Mouse (Mus musculus) lung, postnatal 0 days (tissue): ENCODE measurements around the gene Hipk3. TPM values are rescaled to one million over a fixed set of nuclear protein-coding genes. Genes with fewer than 3 reads are reported as not detected.
A peak's percentile ranks its signal among the peaks of the same experiment; 100 is the strongest.

Source experiments
- ATAC-seq: fragments of 200-750 bp; cut with Nextera tagmentation; 2 replicates; pipeline ENCODE4 v1.8.0; 2017; ENCODE audit warnings: moderate library complexity
- DNase-seq: peaks from one replicate; pipeline ENCODE4 v3.0.0-alpha.2; 2016; ENCODE audit warnings: low spot score
- H3K27ac ChIP-seq: fragments of 300-500 bp; sonication (generic); 2 replicates; pipeline ENCODE4 v1.5.1; 2014; ENCODE audit warnings: antibody characterized with exemption, mild to moderate bottlenecking, low read length, mixed read lengths
- H3K27me3 ChIP-seq: fragments of 300-500 bp; sonication (generic); replicated peaks from 2 replicates; pipeline ENCODE4 v1.6.1; 2014; ENCODE audit warnings: low read length, mixed read lengths; ENCODE audit not compliant: insufficient read depth
- H3K36me3 ChIP-seq: fragments of 300-500 bp; sonication (generic); 2 replicates; pipeline ENCODE4 v1.6.1; 2014; ENCODE audit warnings: low read length, mixed read lengths; ENCODE audit not compliant: insufficient read depth
- H3K4me1 ChIP-seq: fragments of 300-500 bp; sonication (generic); 2 replicates; pipeline ENCODE4 v1.6.1; 2014; ENCODE audit warnings: antibody characterized with exemption, low read depth, low read length, mixed read lengths; ENCODE audit not compliant: insufficient read depth
- H3K4me2 ChIP-seq: fragments of 300-500 bp; sonication (generic); replicated peaks from 2 replicates; pipeline ENCODE4 v1.6.1; 2014; ENCODE audit warnings: low read depth, mild to moderate bottlenecking, low read length, moderate library complexity, mixed read lengths
- H3K4me3 ChIP-seq: fragments of 300-500 bp; sonication (generic); 2 replicates; pipeline ENCODE4 v1.5.1; 2014; ENCODE audit warnings: low read depth, low read length
- H3K9ac ChIP-seq: fragments of 300-500 bp; sonication (generic); replicated peaks from 2 replicates; pipeline ENCODE4 v1.6.1; 2014; ENCODE audit warnings: low read depth, mild to moderate bottlenecking
- H3K9me3 ChIP-seq: fragments of 300-500 bp; sonication (generic); 2 replicates; pipeline ENCODE4 v1.6.1; 2016; ENCODE audit warnings: low read length, mixed read lengths
- CTCF ChIP-seq: IDR thresholded peaks from 2 replicates; pipeline ENCODE4 v1.5.1; 2016; ENCODE audit warnings: antibody characterized with exemption, mild to moderate bottlenecking
- EP300 ChIP-seq: IDR thresholded peaks from 2 replicates; pipeline ENCODE4 v1.6.1; 2016; ENCODE audit warnings: antibody characterized with exemption, mild to moderate bottlenecking, control low read depth
- WGBS: fragments of 180-500 bp; shearing (Covaris S2); extraction: QIAGEN DNeasy Blood & Tissue Kit; methylation state at CpG from one replicate; pipeline ENCODE4 v1.1.7; 2014; 5-methylcytosine and 5-hydroxymethylcytosine counted together
- microRNA counts: library from miRNA; unstranded; fragments of <30 nt; microRNA quantifications from one replicate; lab custom pipeline; 2015
- microRNA-seq: library from miRNA; unstranded; fragments of <30 nt; microRNA quantifications from one replicate; pipeline ENCODE4, GENCODE M21; 2016
- polyA plus RNA-seq: library from polyadenylated mRNA; unstranded; fragments of >200 nt; fragmentation: Nextera tagmentation; extraction: Ambion mirVana; gene quantifications from 2 replicates; pipeline ENCODE4 v1.2.1, GENCODE M21; 2015

Gene Hipk3
- polyA plus RNA-seq, 1 experiment from 2014 or later = 17.5 TPM

- ATAC-seq (no peak), DNase-seq (no peak)
- Histone ChIP-seq H3K36me3 (no peaks in the 10 kb centered on the region), H3K4me2 (no peak overlapping the region), H3K27ac (no peak overlapping the region), H3K4me1 (no peaks in the 10 kb centered on the region), H3K27me3 (no peaks in the 10 kb centered on the region), H3K9ac (no peak overlapping the region), H3K9me3 (no peaks in the 10 kb centered on the region), H3K4me3 (no peak overlapping the region)
- no peak for TF ChIP-seq EP300
- no peak for TF ChIP-seq CTCF
- 84% methylated on average over 4 of the region's 4 CpGs for WGBS
Observed at GRCm38 (mm10) chr2:104383589-104383988, 110.7 kb downstream of the Hipk3 start.

GRCm38 (mm10) chr2:104382813-104383212 is 111.4 kb downstream of the Hipk3 start:
- Histone ChIP-seq H3K4me3 (no peak overlapping the region), H3K9ac (no peak overlapping the region), H3K36me3 (no peaks in the 10 kb centered on the region), H3K27me3 (no peaks in the 10 kb centered on the region), H3K9me3 (no peaks in the 10 kb centered on the region), H3K27ac (no peak overlapping the region), H3K4me1 (no peaks in the 10 kb centered on the region), H3K4me2 (no peak overlapping the region)
- 73% methylated on average over 6 of the region's 6 CpGs for WGBS
- TF ChIP-seq CTCF (no peak), EP300 (no peak)
- ATAC-seq = no peak
- DNase-seq = no peak

GRCm38 (mm10) chr2:104379304-104379703 is 114.9 kb downstream of the Hipk3 start:
- no peak overlapping the region for H3K9ac ChIP-seq
- no peaks in the 10 kb centered on the region for H3K4me1 ChIP-seq
- ATAC-seq = no peak
- no peak for TF ChIP-seq EP300
- TF ChIP-seq CTCF = no peak
- no peak overlapping the region for H3K4me3 ChIP-seq
- H3K4me2 ChIP-seq = no peak overlapping the region
- no peak for DNase-seq
- no peaks in the 10 kb centered on the region for H3K9me3 ChIP-seq
- no peaks in the 10 kb centered on the region for H3K36me3 ChIP-seq
- WGBS = 24% methylated on average over 7 of the region's 7 CpGs
- no peaks in the 10 kb centered on the region for H3K27me3 ChIP-seq
- no peak overlapping the region for H3K27ac ChIP-seq

- H3K36me3 ChIP-seq = no peaks in the 10 kb centered on the region
- no peak overlapping the region for H3K9ac ChIP-seq
- no peaks in the 10 kb centered on the region for H3K9me3 ChIP-seq
- WGBS = 22% methylated on average over 3 of the region's 3 CpGs
- H3K27ac ChIP-seq = no peak overlapping the region
- TF ChIP-seq CTCF = no peak
- TF ChIP-seq EP300 = no peak
- no peak overlapping the region for H3K4me2 ChIP-seq
- ATAC-seq = no peak
- no peaks in the 10 kb centered on the region for H3K4me1 ChIP-seq
- no peak for DNase-seq
- H3K27me3 ChIP-seq = no peaks in the 10 kb centered on the region
- no peak overlapping the region for H3K4me3 ChIP-seq
Observed at GRCm38 (mm10) chr2:104378791-104379190, 115.5 kb downstream of the Hipk3 start.

- peak; percentile 84 for ATAC-seq
- WGBS = 41% methylated on average over 2 of the region's 2 CpGs
Observed at GRCm38 (mm10) chr2:104377990-104378389, 116.3 kb downstream of the Hipk3 start.

More at GRCm38 (mm10) chr2:104377990-104378389, 116.3 kb downstream of the Hipk3 start:
- Histone ChIP-seq H3K4me3 (no peak overlapping the region), H3K9me3 (no peaks in the 10 kb centered on the region), H3K27ac (no peak overlapping the region), H3K4me2 (no peak overlapping the region), H3K9ac (no peak overlapping the region), H3K4me1 (no peaks in the 10 kb centered on the region), H3K27me3 (no peaks in the 10 kb centered on the region), H3K36me3 (no peaks in the 10 kb centered on the region)
- peak; percentile 40 for DNase-seq
- TF ChIP-seq EP300 = no peak
- TF ChIP-seq CTCF = peak; percentile 70

MicroRNAs within 50 kb of the gene (microRNA counts, 519-probe panel; counts per million panel counts)
- microRNA mmu-miR-1902 (lab: Ali Mortazavi, UCI) = 3,919 counts per million, percentile 33 among the panel's probes with 10 or more counts

Small RNA genes within 50 kb of the gene (microRNA-seq; reads per million reads assigned to microRNA genes)
- gene Mir1902 = not detected

Other genes with a start within 250 kb of the Hipk3 start
- gene D430041D05Rik, start 83.4 kb downstream of the Hipk3 start, polyA plus RNA-seq = 0.69 and 0.79 TPM in 2 replicates
- 31.5 and 33.7 TPM in 2 replicates for gene Cstf3, start 96.1 kb upstream of the Hipk3 start, polyA plus RNA-seq
- 12.5 and 12.9 TPM in 2 replicates for gene Tcp11l1, start 217.7 kb upstream of the Hipk3 start, polyA plus RNA-seq
- gene Pin1rt1, start 221.9 kb upstream of the Hipk3 start, polyA plus RNA-seq = not detected in 2 replicates
- gene Depdc7, start 248.4 kb upstream of the Hipk3 start, polyA plus RNA-seq = 2.2 and 2.7 TPM in 2 replicates